Mouse (Mus musculus) thymus, adult 2 months (tissue): Measurements from ENCODE around the gene Por. TPM values are rescaled to one million over a fixed set of nuclear protein-coding genes. Genes with fewer than 3 reads are reported as not detected.

Experiments used
- DNase-seq: peaks from one replicate; pipeline ENCODE4 v3.0.0; 2021
- H3K27ac ChIP-seq: fragments of 200-500 bp; 2 replicates; pipeline ENCODE4 v1.5.1; 2012; ENCODE audit warnings: low read length, control low read depth; ENCODE audit not compliant: control insufficient read depth, insufficient read depth
- H3K27me3 ChIP-seq: fragments of 200-500 bp; 2 replicates; pipeline ENCODE4 v1.6.1; 2012; ENCODE audit warnings: mild to moderate bottlenecking, low read length, moderate library complexity, mixed read lengths; ENCODE audit not compliant: control insufficient read depth, insufficient read depth
- H3K36me3 ChIP-seq: fragments of 200-500 bp; 2 replicates; pipeline ENCODE4 v1.6.1; 2012; ENCODE audit warnings: mild to moderate bottlenecking, low read length, moderate library complexity; ENCODE audit not compliant: control insufficient read depth, insufficient read depth
- H3K4me1 ChIP-seq: fragments of 200-500 bp; replicated peaks from 2 replicates; pipeline ENCODE4 v1.6.1; 2012; ENCODE audit warnings: low read length; ENCODE audit not compliant: control insufficient read depth, insufficient read depth
- H3K4me3 ChIP-seq: fragments of 200-500 bp; 2 replicates; pipeline ENCODE4 v1.5.1; 2012; ENCODE audit warnings: mild to moderate bottlenecking, low read length, control low read depth, moderate library complexity; ENCODE audit not compliant: control insufficient read depth, insufficient read depth
- CTCF ChIP-seq: fragments of 200-500 bp; IDR thresholded peaks from 2 replicates; pipeline ENCODE4 v1.5.1; 2012; ENCODE audit warnings: mild to moderate bottlenecking, control low read depth, low read length, moderate library complexity, borderline replicate concordance; ENCODE audit not compliant: control insufficient read depth, poor library complexity, insufficient read depth; ENCODE audit errors: extremely low read depth
- POLR2A ChIP-seq: fragments of 200-500 bp; IDR thresholded peaks from 2 replicates; pipeline ENCODE4 v1.6.1; 2012; ENCODE audit warnings: mild to moderate bottlenecking, low read length, control low read depth, moderate library complexity; ENCODE audit not compliant: control insufficient read depth, poor library complexity, insufficient read depth; ENCODE audit errors: extremely low read depth
- WGBS: fragments of 180-500 bp; shearing (Covaris S2); methylation state at CpG from one replicate; pipeline ENCODE4 v1.1.7; 2018; 5-methylcytosine and 5-hydroxymethylcytosine counted together
- polyA plus RNA-seq: library from polyadenylated mRNA; depleted of rRNA; stranded (reverse); fragments of >200 nt; gene quantifications from 2 replicates; pipeline ENCODE4 v1.2.3, GENCODE M21; 2012

Gene Por
- polyA plus RNA-seq, 1 experiment, result 132 TPM

DNA sequence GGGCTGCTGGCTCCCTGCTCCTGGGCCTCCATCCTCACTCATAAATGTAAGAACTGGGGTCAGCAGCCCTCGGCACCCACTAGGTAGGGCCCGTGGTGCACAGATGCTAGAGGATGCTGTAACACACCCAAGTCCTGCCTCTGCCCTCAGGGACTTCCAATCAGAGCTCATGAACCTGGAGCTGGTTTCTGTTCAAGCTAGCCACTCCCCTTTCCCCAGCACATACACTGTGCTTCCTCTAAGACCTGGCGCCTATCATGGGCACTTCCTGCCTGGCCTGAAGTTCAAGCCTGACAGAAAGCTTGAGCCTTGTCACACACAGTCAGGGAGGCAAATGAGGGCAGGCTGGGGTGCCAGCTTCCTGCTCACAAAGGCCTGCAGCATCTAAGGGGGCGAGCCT, 63.2 kb downstream of the Por start:
- Histone ChIP-seq H3K4me1 (no peaks in the 10 kb centered on the region), H3K4me3 (no peak overlapping the region), H3K27me3 (no peaks in the 10 kb centered on the region), H3K27ac (no peak overlapping the region), H3K36me3 (peaks cover 42% of the 10 kb centered on the region)
- no peak for TF ChIP-seq POLR2A
- TF ChIP-seq CTCF, result no peak
- 91% methylated on average over 4 of the region's 4 CpGs for WGBS
- no peak for DNase-seq

DNA sequence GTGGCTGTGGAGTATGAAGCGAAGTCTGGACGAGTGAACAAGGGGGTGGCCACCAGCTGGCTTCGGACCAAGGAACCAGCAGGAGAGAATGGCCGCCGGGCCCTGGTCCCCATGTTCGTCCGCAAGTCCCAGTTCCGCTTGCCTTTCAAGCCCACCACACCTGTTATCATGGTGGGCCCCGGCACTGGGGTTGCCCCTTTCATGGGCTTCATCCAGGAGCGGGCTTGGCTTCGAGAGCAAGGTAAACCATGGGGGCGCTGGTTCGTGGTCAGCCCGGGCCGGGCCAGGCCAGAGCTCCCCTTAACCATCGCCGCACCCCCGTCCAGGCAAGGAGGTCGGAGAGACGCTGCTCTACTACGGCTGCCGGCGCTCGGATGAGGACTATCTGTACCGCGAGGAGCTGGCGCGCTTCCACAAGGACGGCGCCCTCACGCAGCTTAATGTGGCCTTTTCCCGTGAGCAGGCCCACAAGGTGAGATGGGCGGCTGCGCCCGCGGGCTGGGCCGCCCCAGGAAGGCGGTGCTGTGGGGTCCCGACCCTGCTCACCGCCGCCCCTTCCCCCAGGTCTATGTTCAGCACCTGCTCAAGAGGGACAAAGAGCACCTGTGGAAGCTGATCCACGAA, 64.3 kb downstream of the Por start:
- WGBS, result 95% methylated on average over 42 of the region's 42 CpGs
- Histone ChIP-seq H3K4me1 (no peaks in the 10 kb centered on the region), H3K36me3 (peaks cover 42% of the 10 kb centered on the region), H3K4me3 (no peak overlapping the region), H3K27me3 (no peaks in the 10 kb centered on the region), H3K27ac (no peak overlapping the region)
- no peak for TF ChIP-seq CTCF
- TF ChIP-seq POLR2A, result no peak
- no peak for DNase-seq

DNA sequence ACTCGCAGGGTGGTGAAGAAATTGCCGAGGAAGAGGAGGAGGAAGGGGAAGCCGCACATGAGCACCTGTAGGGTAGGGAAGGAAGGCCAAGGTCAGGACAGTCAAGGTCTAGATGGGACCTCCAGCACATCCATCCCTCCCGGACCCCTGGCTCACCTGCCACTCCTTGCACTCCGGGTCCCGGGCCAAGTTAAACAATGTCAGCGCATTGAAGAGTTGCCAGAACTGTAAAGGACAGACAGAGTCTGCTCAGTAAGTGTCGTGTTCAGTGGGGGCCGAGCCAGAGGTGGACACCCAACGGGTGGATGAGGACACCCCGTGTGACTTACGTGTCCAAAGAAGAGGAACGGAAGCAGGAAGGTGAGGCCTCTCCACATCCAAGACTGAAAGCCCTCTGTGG, 65.9 kb downstream of the Por start:
- TF ChIP-seq POLR2A (no peak), CTCF (no peak)
- H3K4me3 ChIP-seq, result no peak overlapping the region
- H3K36me3 ChIP-seq, result peaks cover 28% of the 10 kb centered on the region
- H3K4me1 ChIP-seq, result no peaks in the 10 kb centered on the region
- DNase-seq, result no peak
- H3K27ac ChIP-seq, result no peak overlapping the region
- 92% methylated on average over 13 of the region's 13 CpGs for WGBS
- no peaks in the 10 kb centered on the region for H3K27me3 ChIP-seq

DNA sequence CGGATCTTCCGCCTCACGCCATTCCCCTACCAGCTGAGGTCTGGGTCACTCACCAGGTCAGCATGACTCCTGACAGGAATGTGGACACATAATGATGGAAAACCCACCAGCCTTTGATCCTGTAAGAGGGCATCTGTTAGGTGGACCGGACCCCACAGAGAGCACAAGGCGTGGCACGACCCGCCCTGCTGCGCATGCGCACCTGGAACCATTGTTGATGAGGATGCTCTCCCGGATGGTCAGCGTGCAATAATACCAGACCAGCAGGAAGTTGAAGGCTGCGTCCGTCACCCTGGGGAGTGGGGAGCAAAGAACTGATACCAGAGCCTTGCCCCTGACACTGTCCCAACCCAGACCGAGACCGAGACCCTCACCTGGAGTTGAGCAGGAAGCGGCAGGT, 66.7 kb downstream of the Por start:
- no peak for DNase-seq
- TF ChIP-seq CTCF (no peak), POLR2A (no peak)
- H3K27ac ChIP-seq, result no peak overlapping the region
- H3K36me3 ChIP-seq, result peaks cover 28% of the 10 kb centered on the region
- no peaks in the 10 kb centered on the region for H3K27me3 ChIP-seq
- no peaks in the 10 kb centered on the region for H3K4me1 ChIP-seq
- 98% methylated on average over 16 of the region's 16 CpGs for WGBS
- no peak overlapping the region for H3K4me3 ChIP-seq

DNA sequence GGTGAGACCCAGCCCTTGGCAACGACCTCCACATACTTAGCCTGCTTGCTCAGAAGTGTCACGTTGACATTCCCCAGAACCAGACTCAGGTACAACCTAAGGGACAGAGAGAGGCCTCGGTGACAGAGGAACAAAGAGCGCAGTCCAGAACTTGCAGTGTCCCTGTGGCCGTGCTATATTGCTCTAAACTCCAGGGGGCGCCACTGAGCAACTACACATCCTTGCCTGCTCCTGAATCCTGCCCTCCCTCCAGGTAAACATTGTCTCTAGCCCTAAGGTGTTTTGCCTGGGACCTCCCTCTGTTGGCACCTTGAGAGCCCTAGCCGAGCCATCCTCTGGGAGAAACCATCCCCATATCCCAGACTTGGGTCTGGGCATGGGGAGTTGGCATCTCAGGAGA, 67.3 kb downstream of the Por start:
- DNase-seq, result no peak
- no peak overlapping the region for H3K27ac ChIP-seq
- H3K4me1 ChIP-seq, result no peaks in the 10 kb centered on the region
- no peaks in the 10 kb centered on the region for H3K27me3 ChIP-seq
- WGBS, result 90% methylated on average over 7 of the region's 7 CpGs
- H3K4me3 ChIP-seq, result no peak overlapping the region
- H3K36me3 ChIP-seq, result peaks cover 24% of the 10 kb centered on the region
- TF ChIP-seq POLR2A, result no peak
- TF ChIP-seq CTCF, result no peak; the same call in 1 of the 2 replicates

DNA sequence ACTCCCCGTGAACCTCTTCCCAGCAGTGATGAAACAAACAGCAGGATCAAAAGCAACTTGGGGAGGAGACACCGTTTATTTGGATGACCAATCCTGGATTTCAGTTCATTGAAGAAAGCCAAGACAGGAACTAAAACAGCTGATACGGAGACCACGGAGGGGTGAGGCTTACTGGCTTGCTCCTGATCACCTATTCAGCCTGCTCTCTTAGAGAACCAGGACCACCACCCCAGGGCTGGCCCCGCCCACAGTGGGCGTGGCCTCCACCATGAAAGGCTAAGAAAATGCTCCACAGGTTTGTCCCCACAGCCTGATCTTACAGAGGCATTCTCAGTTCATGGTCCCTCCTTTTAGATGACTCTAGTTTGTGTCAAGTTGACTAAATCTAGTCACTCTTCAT, 68.4 kb downstream of the Por start:
- TF ChIP-seq CTCF, result no peak
- TF ChIP-seq POLR2A, result no peak
- peaks cover 14% of the 10 kb centered on the region for H3K36me3 ChIP-seq
- DNase-seq, result no peak
- H3K4me3 ChIP-seq, result no peak overlapping the region
- H3K27ac ChIP-seq, result no peak overlapping the region
- 81% methylated on average over 6 of the region's 6 CpGs for WGBS
- peaks cover 2% of the 10 kb centered on the region for H3K4me1 ChIP-seq
- no peaks in the 10 kb centered on the region for H3K27me3 ChIP-seq

DNA sequence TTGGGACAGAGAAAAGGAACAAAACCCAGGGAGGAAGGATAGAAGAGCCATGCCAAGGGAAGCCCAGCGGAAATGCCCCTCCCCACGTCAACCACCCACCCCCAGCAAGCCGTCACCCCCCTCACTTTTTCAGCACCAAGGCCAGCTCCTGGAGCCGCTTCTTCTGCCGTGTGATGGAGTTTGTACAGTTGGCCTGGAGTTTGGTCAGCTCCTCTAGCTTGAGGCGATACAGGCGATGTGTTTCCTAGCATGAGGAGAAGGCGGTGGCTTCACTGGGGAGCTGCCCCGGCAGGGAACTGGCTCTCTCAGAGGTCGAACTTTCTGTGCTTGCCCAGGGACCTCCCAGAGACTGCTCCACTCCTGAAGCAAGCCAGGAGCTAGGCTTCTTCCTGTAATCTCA, 72.3 kb downstream of the Por start:
- H3K4me1 ChIP-seq, result peaks cover 9% of the 10 kb centered on the region
- no peaks in the 10 kb centered on the region for H3K27me3 ChIP-seq
- WGBS, result 77% methylated on average over 10 of the region's 10 CpGs
- no peak overlapping the region for H3K4me3 ChIP-seq
- H3K36me3 ChIP-seq, result no peaks in the 10 kb centered on the region
- no peak overlapping the region for H3K27ac ChIP-seq
- DNase-seq, result no peak
- TF ChIP-seq POLR2A (no peak), CTCF (no peak)
